Mouse (Mus musculus) mature B cell (primary cell): ENCODE data around the gene Gm17720.
"Not testable (repeated sequence)": the region's sequence is repeated elsewhere in the genome, so short reads cannot be mapped to it uniquely, and the experiment has no call there.

Experiments
- in situ Hi-C: fragments of 300-500 bp; cut with MboI; formaldehyde crosslinking; loops from 2 replicates; pipeline ENCODE4 v1.14.3; 2019

Gene Gm17720

DNA sequence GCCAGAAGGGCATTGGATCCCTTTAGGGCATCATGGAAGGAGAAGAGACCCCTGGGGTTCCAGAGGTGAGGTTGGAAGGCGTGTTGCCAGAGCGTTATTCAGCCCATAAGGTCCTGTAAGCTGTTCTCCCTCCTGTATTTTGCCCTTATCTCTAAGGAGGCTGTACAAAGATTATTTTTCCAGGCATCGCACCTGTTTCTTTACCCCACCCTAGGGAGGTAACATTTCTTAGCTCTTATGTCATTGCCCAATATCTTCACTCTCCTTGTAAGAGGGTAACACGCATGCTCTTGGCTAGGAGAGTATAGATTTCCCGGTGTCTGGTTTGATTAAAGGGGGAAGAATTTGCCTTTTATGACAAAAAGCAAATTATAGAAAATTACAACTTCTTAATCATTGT lies 62.9 kb downstream of the Gm17720 start, which contains the start of gene Chst4:
Gene Chst4 (minus strand): TSS at position 82 of the 400 bp plus-strand sequence.
- in situ Hi-C loops: no loop called here

DNA sequence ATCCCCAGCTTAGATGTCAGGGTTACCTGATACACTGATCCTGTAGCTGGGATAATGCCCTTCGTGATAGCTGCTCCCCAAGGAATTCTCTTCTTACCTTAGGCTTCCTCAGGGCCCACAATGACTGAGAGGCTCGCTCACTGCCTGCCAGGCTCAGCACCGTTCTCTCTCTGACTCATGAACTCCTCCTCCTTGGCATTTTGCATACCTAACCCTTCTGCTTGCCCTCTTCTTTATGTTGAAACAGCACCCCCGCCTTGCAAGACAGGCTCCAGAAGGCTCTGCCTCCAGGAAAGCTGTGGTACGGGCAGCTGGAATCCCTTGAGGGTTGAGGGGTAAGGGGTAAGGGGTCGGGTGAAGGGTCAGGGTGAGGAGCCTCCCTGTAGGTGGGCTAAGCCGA lies 63.3 kb downstream of the Gm17720 start:
- in situ Hi-C loops: no loop called here

DNA sequence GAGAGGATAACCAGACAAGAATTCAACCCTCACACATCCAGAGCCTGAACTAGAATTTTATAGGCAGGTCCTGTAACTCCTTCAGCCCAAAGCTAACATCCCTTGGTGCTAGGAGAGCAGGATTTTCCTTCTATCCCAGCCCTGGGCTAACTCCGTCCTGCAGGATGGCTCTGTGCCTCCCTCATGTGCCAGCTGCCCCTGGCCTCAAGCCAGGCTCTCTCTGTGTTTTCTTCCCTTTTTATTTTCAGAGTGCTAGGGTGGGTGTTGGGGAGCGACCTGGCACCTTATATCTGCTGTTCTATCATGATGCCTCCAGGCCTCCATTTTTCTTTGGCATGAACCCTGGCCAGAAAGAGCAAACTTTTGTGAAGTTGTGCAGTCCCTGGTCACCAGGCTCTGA lies 66.4 kb downstream of the Gm17720 start:
- in situ Hi-C loops: no loop called here

DNA sequence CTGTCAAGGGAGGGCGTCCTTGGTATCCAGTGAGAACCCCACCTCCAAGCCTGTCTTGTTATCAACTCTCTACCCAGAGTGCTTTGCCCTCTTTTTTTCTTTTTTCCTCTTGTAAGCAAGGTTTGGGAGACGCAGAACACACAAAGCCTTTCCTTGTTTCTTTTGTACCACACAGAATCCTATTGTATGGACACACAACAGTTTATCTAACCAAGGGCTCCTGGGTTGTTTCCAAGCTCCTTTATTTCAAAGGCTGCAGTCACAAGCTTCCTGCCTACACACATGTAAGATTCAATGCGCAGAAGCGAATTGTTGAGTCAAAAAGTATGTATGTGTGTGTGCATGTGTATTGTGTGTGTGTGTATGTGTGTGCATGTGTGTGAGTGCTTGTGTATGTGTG lies 68.2 kb downstream of the Gm17720 start:
- in situ Hi-C loops: no loop called here

DNA sequence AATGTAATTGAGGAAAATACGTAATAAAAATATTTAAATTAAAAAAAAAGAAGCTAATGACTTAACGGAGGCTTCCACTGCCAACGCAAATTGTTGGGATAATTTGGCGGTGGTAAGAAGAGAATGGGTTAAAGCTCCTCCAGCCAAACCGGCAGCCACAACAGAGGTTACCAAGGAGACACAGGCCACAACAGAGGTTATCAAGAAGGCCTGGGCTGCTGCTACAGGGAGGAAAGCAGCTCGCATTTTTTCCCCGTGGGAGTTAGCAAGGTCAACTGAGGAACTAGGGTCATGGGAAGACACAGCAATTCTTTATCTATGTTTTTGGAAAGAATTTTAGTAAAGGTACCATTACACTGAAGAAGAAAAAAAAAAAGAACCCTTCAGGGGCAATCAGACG lies 68.8 kb downstream of the Gm17720 start:
- in situ Hi-C loops: not testable (repeated sequence)
